Mouse (Mus musculus): ENCODE measurements at regions not wholly inside any gene's neighbourhood (a gene's known extent, or its start where the extent isn't known, plus 50 kb on each side); places are given as distances from the start of the nearest gene placed in this dataset.
"Not testable (repeated sequence)": the region's sequence is repeated elsewhere in the genome, so short reads cannot be mapped to it uniquely, and the experiment has no call there.

- no peaks in the 10 kb centered on the region for H3K27me3 ChIP-seq (ENCODE audit: control insufficient read depth, insufficient read depth, low read length, poor library complexity, severe bottlenecking)
- no peaks in the 10 kb centered on the region for H3K36me3 ChIP-seq (ENCODE audit: control insufficient read depth, insufficient read depth, low read length, poor library complexity, severe bottlenecking)
- no peak overlapping the region for H3K9ac ChIP-seq (ENCODE audit: low read depth, poor library complexity, severe bottlenecking)
- no peaks in the 10 kb centered on the region for H3K9me3 ChIP-seq (replicated peaks; ENCODE audit: control insufficient read depth, insufficient read depth, low read length, poor library complexity, severe bottlenecking)
- no peak overlapping the region for H3K27ac ChIP-seq (ENCODE audit: insufficient read depth, low read length)
- no peak for TF ChIP-seq CTCF (IDR thresholded peaks at IDR 0.05; ENCODE audit: low read depth, low read length)
- TF ChIP-seq POLR2A (IDR thresholded peaks at IDR 0.05; ENCODE audit: insufficient read depth, low read length) = no peak
- TF ChIP-seq EP300 (IDR thresholded peaks at IDR 0.05; ENCODE audit: insufficient read depth, low read depth, low read length) = no peak
- no peak overlapping the region for H3K4me3 ChIP-seq (ENCODE audit: low read depth, low read length)
- H3K4me1 ChIP-seq (ENCODE audit: control insufficient read depth, insufficient read depth, low read length) = no peaks in the 10 kb centered on the region
These were observed 103.2 kb upstream of the Kmt2e start for GRCm38 (mm10) chr5:23331041-23331440.

GRCm38 (mm10) chr5:23347208-23347607, 87.0 kb upstream of the Kmt2e start:
- TF ChIP-seq CTCF (IDR thresholded peaks at IDR 0.05; ENCODE audit: low read depth, low read length) (no peak), EP300 (IDR thresholded peaks at IDR 0.05; ENCODE audit: insufficient read depth, low read depth, low read length) (no peak), POLR2A (IDR thresholded peaks at IDR 0.05; ENCODE audit: insufficient read depth, low read length) (no peak)
- H3K9me3 ChIP-seq (replicated peaks; ENCODE audit: control insufficient read depth, insufficient read depth, low read length, poor library complexity, severe bottlenecking) = peaks cover 6% of the 10 kb centered on the region; the same call in 1 of the 2 replicates
- H3K4me3 ChIP-seq (ENCODE audit: low read depth, low read length) = no peak overlapping the region
- H3K9ac ChIP-seq (ENCODE audit: low read depth, poor library complexity, severe bottlenecking) = no peak overlapping the region
- H3K27me3 ChIP-seq (ENCODE audit: control insufficient read depth, insufficient read depth, low read length, poor library complexity, severe bottlenecking) = no peaks in the 10 kb centered on the region
- H3K36me3 ChIP-seq (ENCODE audit: control insufficient read depth, insufficient read depth, low read length, poor library complexity, severe bottlenecking) = no peaks in the 10 kb centered on the region
- H3K4me1 ChIP-seq (ENCODE audit: control insufficient read depth, insufficient read depth, low read length) = peaks cover 2% of the 10 kb centered on the region
- peak overlapping the region; percentile 54 for H3K27ac ChIP-seq (ENCODE audit: insufficient read depth, low read length)

- H3K27ac ChIP-seq (ENCODE audit: insufficient read depth, low read length); H3K27me3 ChIP-seq (ENCODE audit: control insufficient read depth, insufficient read depth, low read length, poor library complexity, severe bottlenecking); H3K9me3 ChIP-seq (replicated peaks; ENCODE audit: control insufficient read depth, insufficient read depth, low read length, poor library complexity, severe bottlenecking); H3K4me1 ChIP-seq (ENCODE audit: control insufficient read depth, insufficient read depth, low read length); H3K9ac ChIP-seq (ENCODE audit: low read depth, poor library complexity, severe bottlenecking); H3K36me3 ChIP-seq (ENCODE audit: control insufficient read depth, insufficient read depth, low read length, poor library complexity, severe bottlenecking); H3K4me3 ChIP-seq (ENCODE audit: low read depth, low read length): not testable (repeated sequence)
These were observed 83.6 kb upstream of the Kmt2e start for GRCm38 (mm10) chr5:23350647-23351046.

GRCm38 (mm10) chr5:23362412-23362811, 71.8 kb upstream of the Kmt2e start:
- not testable (repeated sequence) for H3K4me3 ChIP-seq (ENCODE audit: low read depth, low read length); H3K9ac ChIP-seq (ENCODE audit: low read depth, poor library complexity, severe bottlenecking); H3K4me1 ChIP-seq (ENCODE audit: control insufficient read depth, insufficient read depth, low read length); H3K27ac ChIP-seq (ENCODE audit: insufficient read depth, low read length); H3K27me3 ChIP-seq (ENCODE audit: control insufficient read depth, insufficient read depth, low read length, poor library complexity, severe bottlenecking); H3K36me3 ChIP-seq (ENCODE audit: control insufficient read depth, insufficient read depth, low read length, poor library complexity, severe bottlenecking)
- peaks cover 12% of the 10 kb centered on the region for H3K9me3 ChIP-seq (replicated peaks; ENCODE audit: control insufficient read depth, insufficient read depth, low read length, poor library complexity, severe bottlenecking)
